Mouse (Mus musculus): ENCODE results near the gene Olfr105-ps. TPM values are rescaled to one million over a fixed set of nuclear protein-coding genes. Genes with fewer than 3 reads are reported as not detected.

Gene Olfr105-ps
- polyA plus RNA-seq (2016; fragmentation: Nextera tagmentation; extraction: Ambion mirVana): not detected in 2 replicates

DNA sequence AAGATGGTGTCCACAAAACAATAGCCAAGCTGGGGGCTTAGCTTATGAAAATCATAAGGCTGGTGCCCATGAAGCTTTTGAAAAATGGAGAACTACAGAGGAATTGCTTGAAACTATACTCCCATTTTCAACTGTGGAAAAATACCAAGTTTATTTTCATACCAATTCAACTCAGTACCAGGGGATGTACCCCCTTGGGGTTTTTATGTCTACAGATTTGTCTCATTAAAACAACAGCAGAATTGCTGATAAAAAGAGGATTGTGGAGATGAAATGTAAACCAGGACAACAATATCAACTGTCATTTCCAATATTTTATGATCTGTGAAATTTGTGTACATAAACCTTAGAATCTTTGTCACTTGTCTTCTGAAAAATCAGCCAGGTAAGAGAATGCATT, at the start of gene Olfr105-ps:
TSS of gene Olfr105-ps (plus strand) at position 301 of the 400 bp plus-strand sequence.
- H3K9ac ChIP-seq: no peak within 1 kb of the TSS
- no peak for ATAC-seq (ENCODE audit: insufficient number of reproducible peaks, low FRiP score)
- no peak within 1 kb of the TSS for H3K27ac ChIP-seq (ENCODE audit: poor library complexity, severe bottlenecking)
- H3K4me1 ChIP-seq (replicated peaks): no peaks in the 10 kb centered on the region
- H3K9me3 ChIP-seq (replicated peaks): no peaks in the 10 kb centered on the region
- no peaks in the 10 kb centered on the region for H3K27me3 ChIP-seq (replicated peaks)
- no peaks in the 10 kb centered on the region for H3K36me3 ChIP-seq
- no peak within 1 kb of the TSS for H3K4me2 ChIP-seq
- no peak within 1 kb of the TSS for H3K4me3 ChIP-seq

DNA sequence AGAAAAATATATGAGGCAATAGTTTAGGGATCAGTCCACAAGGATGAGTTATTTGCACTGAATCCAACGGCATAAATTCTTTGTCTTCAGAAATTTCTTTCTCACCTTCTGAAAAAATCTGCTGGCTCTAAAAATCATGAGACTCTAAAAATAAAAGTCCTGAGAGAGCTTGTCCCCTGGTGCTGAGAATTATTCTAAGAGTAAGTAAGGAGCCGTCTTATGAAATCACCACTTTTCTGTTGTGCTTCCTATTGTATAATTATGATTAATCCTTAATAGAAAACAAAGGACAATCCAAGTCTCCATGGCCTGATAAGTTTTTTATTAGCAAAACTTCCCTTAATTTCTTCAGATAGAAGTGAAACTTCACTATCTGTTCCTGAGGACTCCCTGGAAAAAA, 39.2 kb upstream of the Olfr105-ps start, which contains the start of gene Olfr103:
TSS of gene Olfr103 (minus strand) at position 101 of the 400 bp plus-strand sequence.
- ATAC-seq (ENCODE audit: insufficient number of reproducible peaks, low FRiP score): no peak
- Histone ChIP-seq H3K36me3 (no peaks in the 10 kb centered on the region), H3K4me1 (replicated peaks) (no peaks in the 10 kb centered on the region)

DNA sequence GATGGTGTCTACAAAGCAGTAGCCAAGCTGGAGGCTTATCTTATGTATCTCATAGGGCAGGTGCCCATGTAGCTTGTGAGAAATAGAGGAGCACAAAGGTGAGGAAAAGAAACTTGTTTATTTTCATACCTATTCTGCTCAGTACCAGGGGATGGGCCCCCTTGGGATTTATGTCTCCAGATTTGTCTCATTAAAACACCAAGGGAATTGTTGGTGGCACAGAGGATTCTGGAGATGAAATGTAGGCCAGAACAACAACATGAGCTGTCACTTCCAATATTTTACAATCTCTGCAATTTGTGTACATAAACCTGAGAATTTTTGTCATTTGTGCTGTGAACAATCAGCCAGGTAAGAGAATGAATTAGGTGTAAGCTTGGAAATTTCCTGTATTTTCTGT, 19.6 kb upstream of the Olfr105-ps start, which contains the start of gene Olfr104-ps:
TSS of gene Olfr104-ps (plus strand) at position 301 of the 400 bp plus-strand sequence.
- Histone ChIP-seq H3K4me2 (no peak within 1 kb of the TSS), H3K27ac (ENCODE audit: poor library complexity, severe bottlenecking) (no peak within 1 kb of the TSS), H3K9ac (no peak within 1 kb of the TSS), H3K4me3 (no peak within 1 kb of the TSS), H3K9me3 (replicated peaks) (no peaks in the 10 kb centered on the region; the same call in 1 of the 2 replicates), H3K36me3 (no peaks in the 10 kb centered on the region), H3K27me3 (replicated peaks) (no peaks in the 10 kb centered on the region), H3K4me1 (replicated peaks) (no peaks in the 10 kb centered on the region)
- no peak for ATAC-seq (ENCODE audit: insufficient number of reproducible peaks, low FRiP score)

More for the DNA sequence above, 39.2 kb upstream of the Olfr105-ps start, which contains the start of gene Olfr103:
- no peak within 1 kb of the TSS for H3K4me2 ChIP-seq
- no peaks in the 10 kb centered on the region for H3K27me3 ChIP-seq (replicated peaks)
- no peak within 1 kb of the TSS for H3K4me3 ChIP-seq
- H3K9me3 ChIP-seq (replicated peaks): peaks cover 4% of the 10 kb centered on the region; the same call in 1 of the 2 replicates
- no peak within 1 kb of the TSS for H3K27ac ChIP-seq (ENCODE audit: poor library complexity, severe bottlenecking)
- H3K9ac ChIP-seq: no peak within 1 kb of the TSS
- 87% methylated on average over 2 of the region's 2 CpGs for WGBS

DNA sequence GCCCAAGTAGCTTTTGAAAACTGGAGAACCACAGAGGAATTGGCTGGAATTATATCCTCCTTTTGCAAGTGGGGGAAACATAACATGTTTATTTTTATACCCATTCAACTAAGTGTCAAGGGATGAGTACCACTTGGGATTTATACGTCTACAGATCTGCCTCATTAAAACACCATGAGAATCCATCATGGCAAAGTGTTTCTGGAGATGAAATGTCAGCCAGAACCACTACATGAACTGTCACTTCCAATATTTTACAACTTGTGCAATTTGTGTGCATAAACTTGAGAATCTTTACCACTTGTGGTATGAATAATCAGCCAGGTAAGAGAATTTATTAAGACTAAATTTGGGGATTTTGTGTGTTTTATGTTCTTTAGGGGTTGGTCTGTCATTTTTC, 11.3 kb downstream of the Olfr105-ps start, which contains the start of gene Olfr106-ps:
TSS of gene Olfr106-ps (plus strand) at position 301 of the 400 bp plus-strand sequence.
- Histone ChIP-seq H3K4me1 (replicated peaks) (no peaks in the 10 kb centered on the region), H3K4me3 (no peak within 1 kb of the TSS), H3K4me2 (no peak within 1 kb of the TSS), H3K36me3 (no peaks in the 10 kb centered on the region), H3K27me3 (replicated peaks) (no peaks in the 10 kb centered on the region), H3K9me3 (replicated peaks) (0 out of 2 replicates have a peak, but pooled peaks cover 5% of the 10 kb centered on the region), H3K9ac (no peak within 1 kb of the TSS), H3K27ac (ENCODE audit: poor library complexity, severe bottlenecking) (no peak within 1 kb of the TSS)
- ATAC-seq (ENCODE audit: insufficient number of reproducible peaks, low FRiP score): no peak
- 69% methylated on average over 1 of the region's 1 CpGs for WGBS

DNA sequence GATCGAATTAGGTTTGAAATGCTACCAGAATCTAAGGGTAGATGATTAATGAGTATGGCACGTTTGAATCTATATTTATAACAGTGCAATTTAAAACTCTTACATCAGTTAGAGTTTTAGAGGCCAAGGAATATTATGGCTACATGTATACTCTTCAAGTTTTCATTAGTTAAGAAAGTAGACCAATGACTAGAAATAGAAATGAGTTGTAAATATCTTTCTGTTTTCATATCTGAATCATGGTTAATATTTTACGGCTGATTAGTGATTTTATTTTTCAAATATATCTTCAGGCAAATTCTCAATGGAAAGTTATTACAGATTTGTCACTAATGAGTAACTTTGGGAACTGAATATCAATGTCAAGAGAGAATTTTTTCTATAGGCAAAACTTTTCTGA, 20.1 kb downstream of the Olfr105-ps start, which contains the start of gene Olfr107:
TSS of gene Olfr107 (plus strand) at position 301 of the 400 bp plus-strand sequence.
- no peak for ATAC-seq (ENCODE audit: insufficient number of reproducible peaks, low FRiP score)
- H3K4me3 ChIP-seq: no peak within 1 kb of the TSS
- H3K36me3 ChIP-seq: no peaks in the 10 kb centered on the region
- H3K27ac ChIP-seq (ENCODE audit: poor library complexity, severe bottlenecking): no peak within 1 kb of the TSS
- no peaks in the 10 kb centered on the region for H3K4me1 ChIP-seq (replicated peaks)
- 66% methylated on average over 3 of the region's 3 CpGs for WGBS
- H3K9ac ChIP-seq: no peak within 1 kb of the TSS
- 0 out of 2 replicates have a peak, but pooled peaks cover 5% of the 10 kb centered on the region for H3K9me3 ChIP-seq (replicated peaks)
- H3K4me2 ChIP-seq: no peak within 1 kb of the TSS
- no peaks in the 10 kb centered on the region for H3K27me3 ChIP-seq (replicated peaks)

DNA sequence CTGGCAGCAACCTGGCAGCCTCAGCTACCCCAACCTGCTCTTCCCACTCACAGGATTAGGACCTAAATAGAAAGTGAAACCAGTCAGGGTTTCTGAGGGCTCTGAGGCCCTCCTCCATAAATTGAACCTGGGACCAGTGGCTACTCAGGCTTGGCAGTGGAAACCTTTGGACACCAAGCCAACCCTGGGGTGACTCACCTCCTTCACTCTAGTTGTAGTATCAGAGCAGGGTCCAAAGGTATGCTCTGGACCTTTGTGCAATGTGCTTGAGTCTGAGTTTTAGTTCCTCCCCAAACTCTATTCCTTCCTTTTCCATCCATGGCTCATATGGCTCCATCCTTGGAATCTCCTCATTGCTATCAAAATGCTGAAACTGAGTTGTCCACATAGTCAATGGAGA, 34.5 kb downstream of the Olfr105-ps start:
- Histone ChIP-seq H3K27me3 (replicated peaks) (no peaks in the 10 kb centered on the region), H3K4me3 (no peak overlapping the region), H3K9me3 (replicated peaks) (0 out of 2 replicates have a peak, but pooled peaks cover 6% of the 10 kb centered on the region), H3K9ac (no peak overlapping the region), H3K36me3 (no peaks in the 10 kb centered on the region), H3K4me2 (no peak overlapping the region), H3K4me1 (replicated peaks) (no peaks in the 10 kb centered on the region), H3K27ac (ENCODE audit: poor library complexity, severe bottlenecking) (no peak overlapping the region)
- no peak for ATAC-seq (ENCODE audit: insufficient number of reproducible peaks, low FRiP score)

Other genes starting within 250 kb of the Olfr105-ps start
- gene Olfr93, start 217.5 kb upstream of the Olfr105-ps start, polyA plus RNA-seq (2016; fragmentation: Nextera tagmentation; extraction: Ambion mirVana): not detected in 2 replicates
- gene Ubd, start 185.1 kb upstream of the Olfr105-ps start, polyA plus RNA-seq (2016; fragmentation: Nextera tagmentation; extraction: Ambion mirVana): not detected in 2 replicates
- not detected in 2 replicates for gene Olfr94, start 178.0 kb upstream of the Olfr105-ps start, polyA plus RNA-seq (2016; fragmentation: Nextera tagmentation; extraction: Ambion mirVana)
- gene Olfr95, start 165.9 kb upstream of the Olfr105-ps start, polyA plus RNA-seq (2016; fragmentation: Nextera tagmentation; extraction: Ambion mirVana): not detected in 2 replicates
- gene Olfr96, start 158.9 kb upstream of the Olfr105-ps start, polyA plus RNA-seq (2016; fragmentation: Nextera tagmentation; extraction: Ambion mirVana): not detected in 2 replicates
- not detected in 2 replicates for gene Olfr97, start 141.7 kb upstream of the Olfr105-ps start, polyA plus RNA-seq (2016; fragmentation: Nextera tagmentation; extraction: Ambion mirVana)
- gene Olfr98, start 115.3 kb upstream of the Olfr105-ps start, polyA plus RNA-seq (2016; fragmentation: Nextera tagmentation; extraction: Ambion mirVana): not detected in 2 replicates
- gene H2-M3, start 108.8 kb upstream of the Olfr105-ps start, polyA plus RNA-seq (2016; fragmentation: Nextera tagmentation; extraction: Ambion mirVana): 0.57 and 0.74 TPM in 2 replicates
- not detected in 2 replicates for gene Olfr99, start 95.6 kb upstream of the Olfr105-ps start, polyA plus RNA-seq (2016; fragmentation: Nextera tagmentation; extraction: Ambion mirVana)
- not detected in 2 replicates for gene Olfr101, start 74.7 kb upstream of the Olfr105-ps start, polyA plus RNA-seq (2016; fragmentation: Nextera tagmentation; extraction: Ambion mirVana)
- not detected in 2 replicates for gene Olfr102, start 62.0 kb upstream of the Olfr105-ps start, polyA plus RNA-seq (2016; fragmentation: Nextera tagmentation; extraction: Ambion mirVana)
- not detected in 2 replicates for gene Olfr103, start 39.3 kb upstream of the Olfr105-ps start, polyA plus RNA-seq (2016; fragmentation: Nextera tagmentation; extraction: Ambion mirVana)
- not detected in 2 replicates for gene Olfr104-ps, start 19.5 kb upstream of the Olfr105-ps start, polyA plus RNA-seq (2016; fragmentation: Nextera tagmentation; extraction: Ambion mirVana)
- gene Olfr106-ps, start 11.4 kb downstream of the Olfr105-ps start, polyA plus RNA-seq (2016; fragmentation: Nextera tagmentation; extraction: Ambion mirVana): not detected in 2 replicates
- gene Olfr107, start 20.2 kb downstream of the Olfr105-ps start, polyA plus RNA-seq (2016; fragmentation: Nextera tagmentation; extraction: Ambion mirVana): not detected in 2 replicates
- not detected in 2 replicates for gene Olfr108, start 66.4 kb downstream of the Olfr105-ps start, polyA plus RNA-seq (2016; fragmentation: Nextera tagmentation; extraction: Ambion mirVana)
- not detected in 2 replicates for gene Olfr109, start 79.9 kb downstream of the Olfr105-ps start, polyA plus RNA-seq (2016; fragmentation: Nextera tagmentation; extraction: Ambion mirVana)
- not detected in 2 replicates for gene H2-M2, start 104.5 kb downstream of the Olfr105-ps start, polyA plus RNA-seq (2016; fragmentation: Nextera tagmentation; extraction: Ambion mirVana)
- not detected in 2 replicates for gene Olfr110, start 113.4 kb downstream of the Olfr105-ps start, polyA plus RNA-seq (2016; fragmentation: Nextera tagmentation; extraction: Ambion mirVana)
- 0.10 TPM in 1 of 2 replicates, not detected in the other for gene Olfr111, start 129.0 kb downstream of the Olfr105-ps start, polyA plus RNA-seq (2016; fragmentation: Nextera tagmentation; extraction: Ambion mirVana)
- not detected in 2 replicates for gene Olfr112, start 190.4 kb downstream of the Olfr105-ps start, polyA plus RNA-seq (2016; fragmentation: Nextera tagmentation; extraction: Ambion mirVana)
- not detected in 2 replicates for gene Olfr113, start 198.6 kb downstream of the Olfr105-ps start, polyA plus RNA-seq (2016; fragmentation: Nextera tagmentation; extraction: Ambion mirVana)
- gene Olfr114, start 213.7 kb downstream of the Olfr105-ps start, polyA plus RNA-seq (2016; fragmentation: Nextera tagmentation; extraction: Ambion mirVana): not detected in 2 replicates
- not detected in 2 replicates for gene Olfr115, start 248.1 kb downstream of the Olfr105-ps start, polyA plus RNA-seq (2016; fragmentation: Nextera tagmentation; extraction: Ambion mirVana)
- not detected in 2 replicates for gene Olfr116, start 248.2 kb downstream of the Olfr105-ps start, polyA plus RNA-seq (2016; fragmentation: Nextera tagmentation; extraction: Ambion mirVana)